Mouse (Mus musculus) liver, embryonic 14.5 days (tissue): ENCODE results near the gene Nrros. TPM values are rescaled to one million over a fixed set of nuclear protein-coding genes. Genes with fewer than 3 reads are reported as not detected.

Experiments
- ATAC-seq: fragments of 200-750 bp; cut with Nextera tagmentation; 2 replicates; pipeline ENCODE4 v1.8.0; 2017; ENCODE audit warnings: moderate number of reproducible peaks, mild to moderate bottlenecking, moderate library complexity; ENCODE audit not compliant: insufficient read depth
- DNase-seq, 3 experiments: peaks; one replicate each; pipeline ENCODE4 v3.0.0-alpha.2; 2012 to 2013; ENCODE audit warnings: low read depth in 3 of 3, low spot score in 3 of 3
- H3K27ac ChIP-seq: fragments of 300-500 bp; sonication (generic); 2 replicates; pipeline ENCODE4 v1.5.1; 2014; ENCODE audit warnings: moderate library complexity, mild to moderate bottlenecking, control low read depth, inconsistent platforms
- H3K27me3 ChIP-seq: fragments of 300-500 bp; sonication (generic); 2 replicates; pipeline ENCODE4 v1.6.1; 2014; ENCODE audit warnings: mild to moderate bottlenecking, low read length, moderate library complexity; ENCODE audit not compliant: control insufficient read depth, insufficient read depth
- H3K36me3 ChIP-seq: fragments of 300-500 bp; sonication (generic); replicated peaks from 2 replicates; pipeline ENCODE4 v1.6.1; 2014; ENCODE audit warnings: low read depth; ENCODE audit not compliant: control insufficient read depth, insufficient read depth
- H3K4me1 ChIP-seq, 2 experiments: fragments of 200-500 bp in 1 of 2; fragments of 300-500 bp in 1 of 2; sonication (generic) in 1 of 2; replicated peaks; 2 replicates each; pipeline ENCODE4 v1.6.1; 2012 to 2014; ENCODE audit warnings: antibody characterized with exemption in 1 of 2, inconsistent platforms in 1 of 2, low read length in 1 of 2; ENCODE audit not compliant: control insufficient read depth in 2 of 2, insufficient read depth in 2 of 2
- H3K4me2 ChIP-seq: fragments of 300-500 bp; sonication (generic); 2 replicates; pipeline ENCODE4 v1.6.1; 2014; ENCODE audit warnings: low read depth, mild to moderate bottlenecking, control low read depth, moderate library complexity
- H3K4me3 ChIP-seq, 2 experiments: fragments of 200-500 bp in 1 of 2; fragments of 300-500 bp in 1 of 2; sonication (generic) in 1 of 2; 2 replicates each; pipeline ENCODE4 v1.5.1; 2012 to 2014; ENCODE audit warnings: low read depth in 2 of 2, low read length in 2 of 2, mild to moderate bottlenecking in 2 of 2, control low read depth in 1 of 2, inconsistent platforms in 1 of 2, moderate library complexity in 1 of 2; ENCODE audit not compliant: insufficient read depth in 1 of 2
- H3K9ac ChIP-seq: fragments of 300-500 bp; sonication (generic); replicated peaks from 2 replicates; pipeline ENCODE4 v1.6.1; 2014; ENCODE audit warnings: mild to moderate bottlenecking, control low read depth, moderate library complexity
- H3K9me3 ChIP-seq: fragments of 300-500 bp; sonication (generic); 2 replicates; pipeline ENCODE4 v1.6.1; 2016; ENCODE audit warnings: low read length, mixed read lengths; ENCODE audit not compliant: control insufficient read depth
- CTCF ChIP-seq: IDR thresholded peaks from 2 replicates; pipeline ENCODE4 v1.5.1; 2016; ENCODE audit warnings: antibody characterized with exemption, low read depth, control low read depth
- EP300 ChIP-seq: IDR thresholded peaks from 2 replicates; pipeline ENCODE4 v1.6.1; 2016; ENCODE audit warnings: antibody characterized with exemption, low read depth
- WGBS: fragments of 180-500 bp; shearing (Covaris S2); extraction: QIAGEN DNeasy Blood & Tissue Kit; methylation state at CpG from one replicate; pipeline ENCODE4 v1.1.7; 2014; ENCODE audit not compliant: insufficient replicate concordance; 5-methylcytosine and 5-hydroxymethylcytosine counted together
- polyA plus RNA-seq, 2 experiments: library from polyadenylated mRNA; depleted of rRNA in 1 of 2; stranded (reverse) in 1 of 2; unstranded in 1 of 2; fragments of >200 nt; fragmentation: Nextera tagmentation in 1 of 2; extraction: Ambion mirVana in 1 of 2; gene quantifications; 2 replicates each; pipeline versions ENCODE4 v1.2.1 to v1.2.3; 2012 to 2014

Gene Nrros
- polyA plus RNA-seq, 2 experiments, result 11.6 to 18.9 TPM

GRCm38 (mm10) chr16:32201004-32201325 is 35.6 kb upstream of the Nrros start:
- WGBS, result 72% methylated on average over 9 of the region's 9 CpGs
- ATAC-seq (no peak), DNase-seq (no peak)
- Histone ChIP-seq H3K36me3 (no peaks in the 10 kb centered on the region), H3K27me3 (no peaks in the 10 kb centered on the region), H3K4me1 (no peaks in the 10 kb centered on the region), H3K4me3 (peak overlapping the region in 1 of 2 experiments; percentile 39; a peak in 2 of 4 replicates), H3K27ac (no peak overlapping the region), H3K9ac (0 out of 2 replicates have a peak overlapping the region, but pooled peaks have one; percentile 13), H3K4me2 (peak overlapping the region; percentile 11; the same call in 1 of the 2 replicates), H3K9me3 (no peaks in the 10 kb centered on the region)
- TF ChIP-seq CTCF (no peak), EP300 (no peak)

- Histone ChIP-seq H3K4me3 (peak overlapping the region; percentile 39 to 56), H3K4me1 (no peaks in the 10 kb centered on the region), H3K27me3 (no peaks in the 10 kb centered on the region), H3K36me3 (no peaks in the 10 kb centered on the region), H3K27ac (no peak overlapping the region), H3K4me2 (peak overlapping the region; percentile 11; the same call in 1 of the 2 replicates), H3K9ac (peak overlapping the region; percentile 42; the same call in 1 of the 2 replicates), H3K9me3 (no peaks in the 10 kb centered on the region)
- ATAC-seq, result no peak
- TF ChIP-seq EP300, result no peak
- no peak for TF ChIP-seq CTCF
- 64% methylated on average over 21 of the region's 21 CpGs for WGBS
- no peak for DNase-seq
Observed at GRCm38 (mm10) chr16:32200256-32201003, 35.0 kb upstream of the Nrros start.

GRCm38 (mm10) chr16:32190011-32190441 is 24.6 kb upstream of the Nrros start:
- H3K4me2 ChIP-seq, result peak overlapping the region; percentile 49
- H3K27ac ChIP-seq, result no peak overlapping the region
- H3K4me3 ChIP-seq, result peak overlapping the region in 1 of 2 experiments; percentile 5; a peak in 2 of 4 replicates

GRCm38 (mm10) chr16:32189109-32189508 is 23.7 kb upstream of the Nrros start:
- Histone ChIP-seq H3K4me3 (no peak overlapping the region), H3K27ac (no peak overlapping the region), H3K4me2 (peak overlapping the region; percentile 49; the same call in 1 of the 2 replicates), H3K4me1 (peaks cover 0 to 3% of the 10 kb centered on the region in 2 experiments; a peak in 2 of 4 replicates), H3K9ac (no peak overlapping the region), H3K27me3 (no peaks in the 10 kb centered on the region), H3K36me3 (no peaks in the 10 kb centered on the region), H3K9me3 (no peaks in the 10 kb centered on the region)
- no peak for DNase-seq
- no peak for ATAC-seq
- 18% methylated on average over 6 of the region's 6 CpGs for WGBS
- TF ChIP-seq EP300 (no peak), CTCF (no peak)

More at GRCm38 (mm10) chr16:32190011-32190441, 24.6 kb upstream of the Nrros start:
- no peaks in the 10 kb centered on the region for H3K9me3 ChIP-seq
- H3K4me1 ChIP-seq, result peaks cover 0 to 3% of the 10 kb centered on the region in 2 experiments; a peak in 2 of 4 replicates
- H3K9ac ChIP-seq, result peak overlapping the region; percentile 28
- no peak for TF ChIP-seq CTCF
- TF ChIP-seq EP300, result no peak
- H3K27me3 ChIP-seq, result no peaks in the 10 kb centered on the region
- no peaks in the 10 kb centered on the region for H3K36me3 ChIP-seq
- DNase-seq, result peak in 1 of 3 experiments; percentile 33
- 7% methylated on average over 12 of the region's 12 CpGs for WGBS
- ATAC-seq, result no peak

- H3K4me1 ChIP-seq, result peaks cover 0 to 3% of the 10 kb centered on the region in 2 experiments; a peak in 2 of 4 replicates
- ATAC-seq (no peak), DNase-seq (no peak)
- no peaks in the 10 kb centered on the region for H3K36me3 ChIP-seq
- H3K9me3 ChIP-seq, result no peaks in the 10 kb centered on the region
- H3K4me3 ChIP-seq, result no peak overlapping the region
- no peaks in the 10 kb centered on the region for H3K27me3 ChIP-seq
- H3K4me2 ChIP-seq, result no peak overlapping the region
- no peak overlapping the region for H3K9ac ChIP-seq
- TF ChIP-seq EP300 (no peak), CTCF (no peak)
- WGBS, result 79% methylated on average over 5 of the region's 5 CpGs
- H3K27ac ChIP-seq, result no peak overlapping the region
Observed at GRCm38 (mm10) chr16:32186056-32186455, 20.7 kb upstream of the Nrros start.
